Mouse (Mus musculus): ENCODE measurements around the gene Psme3. TPM values are rescaled to one million over a fixed set of nuclear protein-coding genes. Genes with fewer than 3 reads are reported as not detected.

Gene Psme3
- polyA plus RNA-seq, 1 experiment from 2014 or later, result 84.6 TPM

DNA sequence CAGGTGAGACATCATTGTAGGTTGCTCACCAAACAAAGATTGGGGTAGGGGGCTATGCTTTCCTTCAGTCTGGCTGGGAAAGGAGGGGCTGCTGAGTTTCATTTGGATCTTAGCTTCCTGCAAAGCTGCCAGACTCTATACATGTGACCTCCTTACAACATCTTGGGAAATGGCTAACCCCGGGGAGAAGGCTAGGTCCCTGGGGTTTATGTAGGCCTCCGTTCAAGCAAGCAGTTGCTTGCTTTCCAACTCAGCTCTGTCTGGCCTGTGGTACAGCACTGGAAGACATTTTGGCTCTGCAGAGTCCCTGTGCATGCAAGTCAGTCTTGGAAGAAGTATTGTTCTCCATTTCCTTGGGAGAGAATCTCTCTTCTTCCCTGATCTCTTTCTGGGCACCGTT is 16.5 kb downstream of the Psme3 start:
- Histone ChIP-seq H3K27me3 (ENCODE audit: control insufficient read depth, insufficient read depth, low read length) (no peaks in the 10 kb centered on the region), H3K4me2 (replicated peaks; ENCODE audit: low read depth, low read length) (0 out of 2 replicates have a peak overlapping the region, but pooled peaks have one; percentile 10), H3K4me3 (ENCODE audit: low read depth, low read length) (no peak overlapping the region), H3K9ac (replicated peaks; ENCODE audit: low read depth, low read length) (no peak overlapping the region), H3K9me3 (ENCODE audit: control insufficient read depth, low read depth, low read length) (no peaks in the 10 kb centered on the region), H3K27ac (ENCODE audit: low read length) (no peak overlapping the region), H3K36me3 (ENCODE audit: control insufficient read depth, insufficient read depth, low read length) (no peaks in the 10 kb centered on the region), H3K4me1 (ENCODE audit: control insufficient read depth, insufficient read depth, low read length) (0 out of 2 replicates have a peak, but pooled peaks cover 5% of the 10 kb centered on the region)
- 89% methylated on average over 3 of the region's 3 CpGs for WGBS
- ATAC-seq (ENCODE audit: insufficient number of reproducible peaks, insufficient read depth, low FRiP score, low read depth), result no peak

DNA sequence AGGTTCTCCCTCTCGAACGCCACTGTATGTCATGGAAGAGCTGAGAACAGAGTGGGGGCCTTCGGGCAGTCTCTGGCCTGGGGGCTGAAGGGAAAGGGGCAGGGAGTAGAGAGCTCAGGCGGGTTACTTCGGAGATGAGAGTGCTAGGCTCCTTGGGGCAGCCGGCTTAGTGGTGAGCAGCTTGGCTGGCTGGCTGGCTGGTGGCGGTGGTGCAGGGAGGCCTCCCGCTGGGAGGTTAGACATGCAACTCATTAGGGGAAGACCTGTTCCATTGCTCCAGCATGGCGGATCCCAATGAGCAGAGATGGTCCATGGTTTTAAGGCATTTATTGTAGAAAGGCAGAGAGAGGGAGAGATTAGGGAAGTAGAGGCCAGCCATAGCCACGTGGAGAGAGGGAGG is 18.0 kb downstream of the Psme3 start:
- Histone ChIP-seq H3K9ac (replicated peaks; ENCODE audit: low read depth, low read length) (no peak overlapping the region), H3K4me3 (ENCODE audit: low read depth, low read length) (no peak overlapping the region), H3K27ac (ENCODE audit: low read length) (no peak overlapping the region), H3K36me3 (ENCODE audit: control insufficient read depth, insufficient read depth, low read length) (no peaks in the 10 kb centered on the region), H3K4me2 (replicated peaks; ENCODE audit: low read depth, low read length) (no peak overlapping the region), H3K27me3 (ENCODE audit: control insufficient read depth, insufficient read depth, low read length) (no peaks in the 10 kb centered on the region), H3K9me3 (ENCODE audit: control insufficient read depth, low read depth, low read length) (no peaks in the 10 kb centered on the region), H3K4me1 (ENCODE audit: control insufficient read depth, insufficient read depth, low read length) (0 out of 2 replicates have a peak, but pooled peaks cover 5% of the 10 kb centered on the region)
- no peak for ATAC-seq (ENCODE audit: insufficient number of reproducible peaks, insufficient read depth, low FRiP score, low read depth)
- 45% methylated on average over 10 of the region's 10 CpGs for WGBS

DNA sequence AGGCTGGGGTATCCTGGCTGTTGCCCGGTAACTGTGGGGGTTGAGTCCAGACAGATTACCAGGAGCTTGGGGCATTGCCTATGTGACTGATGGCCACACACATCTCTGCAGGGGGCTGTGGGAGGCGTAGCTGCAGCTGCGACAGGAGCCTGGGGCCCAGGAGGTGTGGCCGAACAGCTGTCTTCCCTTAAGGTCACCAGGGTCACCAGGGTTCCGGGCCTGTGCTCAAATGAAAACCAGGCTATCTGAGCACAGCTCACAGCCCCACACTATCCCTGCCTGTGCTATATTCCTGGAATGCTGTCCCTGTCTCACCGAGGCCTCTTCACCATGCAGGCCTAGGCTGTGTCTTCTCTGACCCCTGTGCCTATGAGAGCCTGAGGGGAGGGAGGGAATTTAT is 18.5 kb downstream of the Psme3 start:
- no peak for ATAC-seq (ENCODE audit: insufficient number of reproducible peaks, insufficient read depth, low FRiP score, low read depth)
- H3K9me3 ChIP-seq (ENCODE audit: control insufficient read depth, low read depth, low read length), result no peaks in the 10 kb centered on the region
- H3K9ac ChIP-seq (replicated peaks; ENCODE audit: low read depth, low read length), result no peak overlapping the region
- no peak overlapping the region for H3K4me2 ChIP-seq (replicated peaks; ENCODE audit: low read depth, low read length)
- no peaks in the 10 kb centered on the region for H3K36me3 ChIP-seq (ENCODE audit: control insufficient read depth, insufficient read depth, low read length)
- H3K27ac ChIP-seq (ENCODE audit: low read length), result no peak overlapping the region
- H3K4me1 ChIP-seq (ENCODE audit: control insufficient read depth, insufficient read depth, low read length), result 0 out of 2 replicates have a peak, but pooled peaks cover 5% of the 10 kb centered on the region
- no peaks in the 10 kb centered on the region for H3K27me3 ChIP-seq (ENCODE audit: control insufficient read depth, insufficient read depth, low read length)
- no peak overlapping the region for H3K4me3 ChIP-seq (ENCODE audit: low read depth, low read length)
- WGBS, result 17% methylated on average over 6 of the region's 6 CpGs

DNA sequence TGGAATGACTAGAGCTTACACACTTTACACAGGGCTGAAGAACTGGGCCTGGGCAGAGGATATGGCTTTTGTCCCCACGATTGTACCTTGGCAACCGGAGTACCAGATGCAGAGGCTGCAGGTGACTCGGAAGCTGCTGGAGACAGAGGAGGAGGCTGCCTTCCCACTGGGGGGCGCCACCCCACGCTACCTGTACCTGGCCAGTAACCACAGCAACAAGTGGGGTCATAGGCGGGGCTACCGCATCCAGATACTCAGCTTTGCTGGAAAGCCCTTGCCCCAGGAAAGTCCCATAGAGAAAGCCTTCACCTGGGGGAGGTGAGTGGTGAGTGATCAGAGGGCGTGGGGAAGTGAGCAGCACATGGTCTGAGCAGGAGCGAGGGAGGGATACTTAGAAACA is 19.7 kb downstream of the Psme3 start:
- H3K27ac ChIP-seq (ENCODE audit: low read length), result no peak overlapping the region
- no peaks in the 10 kb centered on the region for H3K27me3 ChIP-seq (ENCODE audit: control insufficient read depth, insufficient read depth, low read length)
- H3K9me3 ChIP-seq (ENCODE audit: control insufficient read depth, low read depth, low read length), result no peaks in the 10 kb centered on the region
- 79% methylated on average over 9 of the region's 9 CpGs for WGBS
- no peak overlapping the region for H3K4me2 ChIP-seq (replicated peaks; ENCODE audit: low read depth, low read length)
- no peak overlapping the region for H3K9ac ChIP-seq (replicated peaks; ENCODE audit: low read depth, low read length)
- H3K4me1 ChIP-seq (ENCODE audit: control insufficient read depth, insufficient read depth, low read length), result 0 out of 2 replicates have a peak, but pooled peaks cover 5% of the 10 kb centered on the region
- H3K36me3 ChIP-seq (ENCODE audit: control insufficient read depth, insufficient read depth, low read length), result no peaks in the 10 kb centered on the region
- H3K4me3 ChIP-seq (ENCODE audit: low read depth, low read length), result no peak overlapping the region
- ATAC-seq (ENCODE audit: insufficient number of reproducible peaks, insufficient read depth, low FRiP score, low read depth), result no peak

DNA sequence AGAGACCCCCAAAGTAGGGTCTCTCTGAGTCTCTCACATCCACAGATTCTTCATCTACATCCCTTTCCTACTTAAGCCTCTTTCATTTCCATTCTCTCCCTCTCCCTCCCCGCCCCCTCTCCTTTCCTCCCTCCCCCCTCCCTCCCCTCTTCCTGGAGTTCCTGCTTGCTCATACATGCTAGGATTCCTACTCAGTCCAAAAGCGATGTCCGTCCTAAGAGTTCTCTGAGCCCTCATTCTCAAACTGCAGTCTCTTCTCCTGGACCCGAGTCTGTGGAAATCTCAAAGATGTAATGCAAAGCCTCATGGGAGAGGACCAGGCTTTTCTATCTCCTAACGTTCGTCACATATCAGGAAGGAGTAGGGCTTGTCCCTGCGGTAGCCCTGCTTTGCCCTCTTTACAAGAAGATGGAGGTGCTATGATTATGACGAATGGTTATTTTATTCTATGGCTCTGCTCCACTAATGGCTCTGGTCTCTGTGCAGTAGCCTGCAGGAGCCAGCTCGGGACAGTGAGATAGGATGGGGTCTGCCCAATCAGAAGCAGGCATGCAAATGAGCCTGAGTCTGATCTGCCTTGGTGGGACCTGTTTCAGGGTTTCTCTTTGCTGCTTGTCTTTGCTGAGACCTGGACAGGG is 22.2 kb downstream of the Psme3 start:
- peak overlapping the region; percentile 24 for H3K4me2 ChIP-seq (replicated peaks; ENCODE audit: low read depth, low read length)
- H3K9me3 ChIP-seq (ENCODE audit: control insufficient read depth, low read depth, low read length), result no peaks in the 10 kb centered on the region
- ATAC-seq (ENCODE audit: insufficient number of reproducible peaks, insufficient read depth, low FRiP score, low read depth), result peak; percentile 90
- H3K4me3 ChIP-seq (ENCODE audit: low read depth, low read length), result peak overlapping the region; percentile 5; the same call in 1 of the 2 replicates
- no peaks in the 10 kb centered on the region for H3K36me3 ChIP-seq (ENCODE audit: control insufficient read depth, insufficient read depth, low read length)
- no peak overlapping the region; the same call in 1 of the 2 replicates for H3K27ac ChIP-seq (ENCODE audit: low read length)
- 0 out of 2 replicates have a peak, but pooled peaks cover 5% of the 10 kb centered on the region for H3K4me1 ChIP-seq (ENCODE audit: control insufficient read depth, insufficient read depth, low read length)
- H3K27me3 ChIP-seq (ENCODE audit: control insufficient read depth, insufficient read depth, low read length), result no peaks in the 10 kb centered on the region
- H3K9ac ChIP-seq (replicated peaks; ENCODE audit: low read depth, low read length), result no peak overlapping the region
- 1% methylated on average over 9 of the region's 9 CpGs for WGBS

DNA sequence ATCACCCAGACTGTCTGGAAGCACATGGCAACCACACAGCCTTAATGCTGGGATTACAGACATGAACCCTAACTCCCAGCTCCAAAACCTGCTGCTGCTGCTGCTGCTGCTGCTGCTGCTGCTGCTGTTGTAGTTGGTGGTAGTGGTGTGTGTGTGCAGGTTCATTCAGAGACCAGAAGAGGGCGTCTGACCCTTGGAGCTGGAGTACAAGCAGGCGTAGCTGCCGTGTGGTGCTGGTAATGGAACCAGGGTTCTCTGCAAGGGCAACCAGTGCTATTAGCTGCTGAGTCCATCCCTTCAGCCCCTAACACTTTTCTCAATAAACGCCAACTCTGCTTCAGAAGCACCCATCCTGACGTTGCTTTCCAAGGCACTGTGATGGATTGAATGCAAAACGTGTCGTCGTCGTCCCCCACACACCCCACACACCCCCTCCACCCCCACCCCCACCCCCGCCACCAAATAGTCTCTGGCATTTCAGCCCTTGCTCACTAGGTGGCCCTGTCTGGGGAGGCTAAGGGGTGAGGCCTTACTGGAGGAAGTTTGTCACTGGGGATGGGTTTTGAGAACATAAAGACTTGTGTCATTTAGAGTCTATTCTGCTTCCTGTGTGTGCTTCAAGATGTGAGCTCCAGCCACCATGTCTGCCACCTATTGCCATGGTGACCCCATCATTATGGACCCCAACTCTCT is 31.2 kb downstream of the Psme3 start:
- Histone ChIP-seq H3K9ac (replicated peaks; ENCODE audit: low read depth, low read length) (no peak overlapping the region), H3K27ac (ENCODE audit: low read length) (no peak overlapping the region), H3K4me2 (replicated peaks; ENCODE audit: low read depth, low read length) (no peak overlapping the region), H3K4me1 (ENCODE audit: control insufficient read depth, insufficient read depth, low read length) (no peaks in the 10 kb centered on the region), H3K27me3 (ENCODE audit: control insufficient read depth, insufficient read depth, low read length) (no peaks in the 10 kb centered on the region), H3K9me3 (ENCODE audit: control insufficient read depth, low read depth, low read length) (no peaks in the 10 kb centered on the region), H3K4me3 (ENCODE audit: low read depth, low read length) (no peak overlapping the region), H3K36me3 (ENCODE audit: control insufficient read depth, insufficient read depth, low read length) (no peaks in the 10 kb centered on the region)
- WGBS, result 67% methylated on average over 10 of the region's 10 CpGs
- no peak for ATAC-seq (ENCODE audit: insufficient number of reproducible peaks, insufficient read depth, low FRiP score, low read depth)

DNA sequence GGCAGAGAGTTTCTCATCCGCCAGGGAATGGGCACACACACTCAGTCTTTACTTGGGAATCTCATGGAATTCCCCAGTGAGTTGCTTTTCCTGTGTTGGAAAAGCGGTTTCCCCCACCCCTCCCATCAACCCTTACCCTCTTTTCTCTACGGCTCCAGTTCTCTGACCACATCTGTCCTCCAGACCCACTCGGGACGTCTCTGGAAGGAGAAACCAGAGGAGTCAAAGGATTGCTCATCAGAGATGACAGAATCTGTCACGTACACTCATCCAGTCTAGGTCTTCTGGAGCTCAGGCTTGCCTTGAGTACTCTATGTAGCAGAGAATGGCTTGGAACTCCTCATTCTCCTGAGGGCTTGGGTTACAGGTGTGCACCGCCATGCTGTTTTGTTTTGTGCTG is 32.8 kb downstream of the Psme3 start:
- Histone ChIP-seq H3K4me1 (ENCODE audit: control insufficient read depth, insufficient read depth, low read length) (no peaks in the 10 kb centered on the region), H3K9ac (replicated peaks; ENCODE audit: low read depth, low read length) (no peak overlapping the region), H3K36me3 (ENCODE audit: control insufficient read depth, insufficient read depth, low read length) (no peaks in the 10 kb centered on the region), H3K9me3 (ENCODE audit: control insufficient read depth, low read depth, low read length) (no peaks in the 10 kb centered on the region), H3K27me3 (ENCODE audit: control insufficient read depth, insufficient read depth, low read length) (no peaks in the 10 kb centered on the region), H3K4me3 (ENCODE audit: low read depth, low read length) (no peak overlapping the region), H3K4me2 (replicated peaks; ENCODE audit: low read depth, low read length) (no peak overlapping the region), H3K27ac (ENCODE audit: low read length) (no peak overlapping the region)
- 70% methylated on average over 7 of the region's 7 CpGs for WGBS
- ATAC-seq (ENCODE audit: insufficient number of reproducible peaks, insufficient read depth, low FRiP score, low read depth), result no peak

DNA sequence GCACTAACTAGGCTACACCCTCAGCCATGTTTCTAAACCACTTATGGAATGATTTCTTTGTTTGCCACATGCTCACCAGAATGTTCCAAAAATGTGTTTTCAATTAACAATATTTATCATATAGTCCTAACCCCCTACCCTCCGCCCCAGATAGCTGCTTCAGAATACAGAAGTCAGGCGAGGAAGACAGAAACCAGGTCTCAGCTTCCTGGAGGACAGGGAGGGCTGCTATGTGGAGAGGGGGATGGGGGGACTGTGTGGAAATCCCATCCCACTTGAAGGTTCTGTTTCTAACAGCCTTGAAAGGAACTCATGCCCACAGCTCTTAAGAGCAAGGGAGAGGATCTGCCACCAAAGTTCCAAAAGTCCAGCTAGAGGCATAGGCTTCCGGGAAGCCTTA is 33.2 kb downstream of the Psme3 start:
- no peak overlapping the region for H3K4me2 ChIP-seq (replicated peaks; ENCODE audit: low read depth, low read length)
- ATAC-seq (ENCODE audit: insufficient number of reproducible peaks, insufficient read depth, low FRiP score, low read depth), result no peak
- no peak overlapping the region for H3K9ac ChIP-seq (replicated peaks; ENCODE audit: low read depth, low read length)
- H3K27ac ChIP-seq (ENCODE audit: low read length), result no peak overlapping the region
- H3K4me3 ChIP-seq (ENCODE audit: low read depth, low read length), result no peak overlapping the region
- H3K36me3 ChIP-seq (ENCODE audit: control insufficient read depth, insufficient read depth, low read length), result no peaks in the 10 kb centered on the region
- no peaks in the 10 kb centered on the region for H3K9me3 ChIP-seq (ENCODE audit: control insufficient read depth, low read depth, low read length)
- no peaks in the 10 kb centered on the region for H3K27me3 ChIP-seq (ENCODE audit: control insufficient read depth, insufficient read depth, low read length)
- 74% methylated on average over 3 of the region's 3 CpGs for WGBS
- no peaks in the 10 kb centered on the region for H3K4me1 ChIP-seq (ENCODE audit: control insufficient read depth, insufficient read depth, low read length)

All from stomach, embryonic 14.5 days (tissue).